21 mouse cellular contexts compared by ENCODE assay signal in the genomic region with DNA sequence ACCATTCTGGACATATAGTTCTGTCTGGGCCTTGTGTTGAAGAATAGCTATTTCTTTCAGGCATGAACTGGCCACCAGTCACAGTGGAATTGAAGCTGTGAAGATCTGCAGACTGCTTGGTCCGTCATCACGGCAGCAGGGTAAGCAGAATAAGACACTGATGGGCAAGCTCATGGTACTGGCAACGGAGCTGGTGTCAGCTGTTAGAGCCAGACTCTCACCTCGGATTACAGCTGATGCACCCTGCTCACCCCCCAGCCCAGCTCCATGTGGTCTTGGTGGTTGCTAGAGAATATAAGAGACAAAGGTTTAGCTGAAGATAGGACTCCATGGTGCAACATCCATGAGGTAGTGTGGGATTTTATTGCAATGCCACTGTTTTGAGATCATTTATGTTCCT.
DNase-seq lines count a peak whose midpoint lies in the region; ATAC-seq and TF ChIP-seq lines count a peak whose summit lies in the region.
"Had no signal": no experiment of that assay in that cellular context is flagged by ENCODE, and none has a peak within 500 bp of the region (broad histone marks: within the 10 kb centered on the region; RNA-seq: fewer than 3 reads in every experiment).

No protein-coding gene starts in this region.

- H3K4me3 ChIP-seq in gastrocnemius, adult 2 months, result no peak overlapping the region
- H3K4me3 ChIP-seq: embryonic facial prominence, embryonic 13.5 days; embryonic facial prominence, embryonic 15.5 days; forebrain, embryonic 13.5 days; forebrain, embryonic 15.5 days had no signal

- TF ChIP-seq CTCF in gastrocnemius, adult 2 months (IDR thresholded peaks at IDR 0.05), result no peak

- no peak for ATAC-seq in erythroblast, adult 5-6 weeks (replicated peaks; ENCODE audit: low FRiP score, poor library complexity, severe bottlenecking)
- ATAC-seq: forebrain, embryonic 13.5 days; forebrain, embryonic 15.5 days; forebrain, postnatal 0 days had no signal

- H3K27ac ChIP-seq in gastrocnemius, adult 2 months, result peak overlapping the region; percentile 20; the same call in 1 of the 2 replicates
- H3K27ac ChIP-seq: embryonic facial prominence, embryonic 13.5 days; embryonic facial prominence, embryonic 15.5 days; forebrain, embryonic 13.5 days; forebrain, embryonic 15.5 days had no signal

- intact Hi-C loops in gastrocnemius, adult 2 months (cut with DNase I), result no loop called here
- intact Hi-C loops in gastrocnemius, postnatal 14 days (cut with DNase I; ENCODE audit: low total_unique reads), result no loop called here

- DNase-seq in cerebellum, postnatal 14 days, result peak; percentile 13 to 17
- DNase-seq in cerebellum, adult 9-10 months, result no peak
- DNase-seq in gastrocnemius, adult 2 months, result peak; percentile 56
- no peak for DNase-seq in gastrocnemius, adult 8-10 months (ENCODE audit: low spot score in 2 of 2)
- peak; percentile 19 for DNase-seq in gastrocnemius, postnatal 10 days
- DNase-seq in gastrocnemius, postnatal 14 days, result peak; percentile 22
- no peak for DNase-seq in urinary bladder, postnatal 4 days (ENCODE audit: low spot score in 2 of 2)
- DNase-seq: adrenal gland, adult 2 months; adrenal gland, postnatal 10 days; adrenal gland, postnatal 25 days; cerebellum, adult 11 months; cerebellum, adult 18-20 months; cerebellum, adult 8-10 months; cerebellum, postnatal 25 days; embryo, embryonic 11 days; forebrain, postnatal 0 days had no signal

Comparison
In these comparisons a context has a peak if more than half of its experiments do, and no peak if none do; other contexts are left out.
1. DNase-seq: peak in cerebellum, postnatal 14 days (2 of 2), gastrocnemius, adult 2 months (single experiment), gastrocnemius, postnatal 10 days (single experiment) and gastrocnemius, postnatal 14 days (single experiment); none in cerebellum, adult 9-10 months (single experiment), gastrocnemius, adult 8-10 months (0 of 2) and urinary bladder, postnatal 4 days (0 of 2).